Mouse (Mus musculus) olfactory bulb, adult 2 months (tissue): ENCODE data around the gene Amdhd1.

Source experiments
- CTCF ChIP-seq: fragments of 200-500 bp; IDR thresholded peaks from 2 replicates; pipeline ENCODE4 v1.5.1; 2012; ENCODE audit warnings: low read depth, mild to moderate bottlenecking, low read length, moderate library complexity; ENCODE audit not compliant: insufficient read depth
- POLR2A ChIP-seq: fragments of 200-500 bp; IDR thresholded peaks from 2 replicates; pipeline ENCODE4 v1.6.1; 2012; ENCODE audit warnings: mild to moderate bottlenecking, low read depth, low read length, moderate library complexity; ENCODE audit not compliant: insufficient read depth

- TF ChIP-seq CTCF, result no peak
- TF ChIP-seq POLR2A, result no peak
These were observed 22.1 kb downstream of the Amdhd1 start for GRCm38 (mm10) chr10:93517754-93518153.
